Mouse (Mus musculus) embryonic stem cell, embryonic (primary cell): ENCODE data around the gene Gm48551.

Experiments used
- CTCF ChIA-PET, 4 experiments: fragments of 300-600 bp in 2 of 4; fragments of 350-600 bp in 2 of 4; sonication (Branson Sonifier 250); formaldehyde crosslinking; loops; one replicate each; lab custom pipeline; 2022; ENCODE audit warnings: inconsistent platforms in 2 of 4; lab: Charles Lee
- POLR2A ChIA-PET, 4 experiments: fragments of 300-600 bp in 2 of 4; fragments of 350-600 bp in 2 of 4; sonication (Branson Sonifier 250); formaldehyde crosslinking; loops; one replicate each; lab custom pipeline; 2022; ENCODE audit warnings: antibody characterized with exemption in 4 of 4, inconsistent platforms in 1 of 4; lab: Charles Lee

Gene Gm48551

GRCm38 (mm10) chr10:81428507-81428870, 44.2 kb downstream of the Gm48551 start:
- POLR2A ChIA-PET = interaction anchor here in 3 of 4 experiments (1.0 to 6.8 kb wide), 5 partner anchors 10 to 108 kb away, joined by 3 to 75 read pairs (median 18); partner anchors contain the start of genes Cactin (in 1 of the 3) and Fzr1 (in 1 of the 3)
- CTCF ChIA-PET = interaction anchor here in 1 of 4 experiments (0.9 kb wide), 1 partner anchor 10 kb away, joined by 3 read pairs; no protein-coding TSS in a partner anchor

GRCm38 (mm10) chr10:81429092-81429491, 44.8 kb downstream of the Gm48551 start:
- ChIA-PET POLR2A (interaction anchor here in 3 of 4 experiments (0.6 to 6.8 kb wide), 56 partner anchors 10 to 589 kb away, joined by 3 to 75 read pairs (median 4); partner anchors contain the start of genes Cactin (in 3 of the 3), Fzr1 (in 3 of the 3), Dohh (in 2 of the 3) and Gadd45b (in 2 of the 3)), CTCF (interaction anchor here (0.6 to 2.1 kb wide), 28 partner anchors 10 to 198 kb away, joined by 3 to 19 read pairs (median 4); partner anchors contain the start of genes Pip5k1c (in 2 of the 4), Atcay (in 1 of the 4), Celf5 (in 1 of the 4) and Dohh (in 1 of the 4))

GRCm38 (mm10) chr10:81429605-81430061, 45.4 kb downstream of the Gm48551 start:
- CTCF ChIA-PET = interaction anchor here (0.5 to 2.1 kb wide), 31 partner anchors 11 to 199 kb away, joined by 3 to 19 read pairs (median 4); partner anchors contain the start of genes Pip5k1c (in 2 of the 4), Atcay (in 1 of the 4), Celf5 (in 1 of the 4) and Dohh (in 1 of the 4)
- POLR2A ChIA-PET = interaction anchor here in 3 of 4 experiments (0.6 to 6.8 kb wide), 59 partner anchors 10 to 588 kb away, joined by 3 to 75 read pairs (median 4); partner anchors contain the start of genes Cactin (in 3 of the 3), Fzr1 (in 3 of the 3), Dohh (in 2 of the 3) and Gadd45b (in 2 of the 3)

GRCm38 (mm10) chr10:81430141-81430830, 46.0 kb downstream of the Gm48551 start:
- ChIA-PET CTCF (interaction anchor here in 2 of 4 experiments (0.5 to 3.4 kb wide), 18 partner anchors 11 to 189 kb away, joined by 3 to 19 read pairs (median 6); partner anchors contain the start of genes Pip5k1c (in 2 of the 2), Celf5 (in 1 of the 2) and Fzr1 (in 1 of the 2)), POLR2A (interaction anchor here in 3 of 4 experiments (0.6 to 6.8 kb wide), 38 partner anchors 9 to 501 kb away, joined by 3 to 75 read pairs (median 5); partner anchors contain the start of genes Fzr1 (in 3 of the 3), Cactin (in 2 of the 3), Dohh (in 2 of the 3) and Gadd45b (in 2 of the 3))

DNA sequence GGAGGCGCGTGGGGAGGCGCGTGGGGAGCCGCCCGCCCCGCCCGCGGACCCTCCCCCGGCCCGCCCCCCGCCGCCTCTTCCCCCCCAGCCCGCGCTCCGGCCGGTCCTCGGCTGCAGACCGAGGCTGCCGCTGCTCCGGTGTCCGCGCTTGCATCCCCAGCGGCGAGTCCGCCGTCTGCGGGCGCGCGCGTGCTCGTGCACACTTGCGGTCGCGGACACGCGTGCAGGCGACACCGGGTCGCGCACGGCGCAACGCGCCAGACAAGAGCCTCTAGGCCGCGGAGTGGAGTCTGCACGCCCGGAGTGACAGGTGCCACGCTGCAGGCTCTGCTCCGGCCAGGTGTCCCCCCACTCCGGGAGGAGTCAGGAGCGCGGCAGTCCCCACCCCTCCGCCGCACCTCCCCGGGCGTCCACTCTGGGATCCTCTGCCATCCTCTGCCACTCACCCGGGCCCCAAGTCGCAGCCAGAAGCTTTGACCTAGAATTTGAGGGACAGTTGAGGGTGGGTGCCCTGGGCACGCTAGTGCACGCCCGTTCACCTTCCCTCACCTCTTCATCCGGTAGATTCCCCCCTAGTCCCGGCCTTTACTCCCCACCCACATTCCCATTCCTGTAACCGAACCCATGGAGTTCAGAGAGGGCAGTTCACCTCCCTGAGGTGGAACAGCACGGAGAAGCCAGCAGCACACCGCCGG, 46.7 kb downstream of the Gm48551 start:
- ChIA-PET POLR2A (interaction anchor here in 3 of 4 experiments (0.8 to 6.8 kb wide), 21 partner anchors 13 to 195 kb away, joined by 3 to 75 read pairs (median 6); partner anchors contain the start of genes Fzr1 (in 2 of the 3), Cactin (in 1 of the 3), Dohh (in 1 of the 3) and Gm48551 (in 1 of the 3)), CTCF (interaction anchor here in 2 of 4 experiments (0.9 to 3.5 kb wide), 8 partner anchors 9 to 190 kb away, joined by 3 to 19 read pairs (median 6); partner anchors contain the start of gene Pip5k1c (in 1 of the 2))

GRCm38 (mm10) chr10:81431526-81432168, 47.4 kb downstream of the Gm48551 start:
- ChIA-PET POLR2A (interaction anchor here in 3 of 4 experiments (0.7 to 6.8 kb wide), 20 partner anchors 9 to 1254 kb away, joined by 3 to 75 read pairs (median 4); partner anchors contain the start of genes Dohh (in 1 of the 3), Gm48551 (in 1 of the 3), Ncln (in 1 of the 3) and Pip5k1c (in 1 of the 3)), CTCF (interaction anchor here in 3 of 4 experiments (0.6 to 3.5 kb wide), 9 partner anchors 9 to 1613 kb away, joined by 3 to 19 read pairs (median 4); partner anchors contain the start of genes Celf5 (in 1 of the 3), Pip5k1c (in 1 of the 3) and Smim24 (in 1 of the 3))

DNA sequence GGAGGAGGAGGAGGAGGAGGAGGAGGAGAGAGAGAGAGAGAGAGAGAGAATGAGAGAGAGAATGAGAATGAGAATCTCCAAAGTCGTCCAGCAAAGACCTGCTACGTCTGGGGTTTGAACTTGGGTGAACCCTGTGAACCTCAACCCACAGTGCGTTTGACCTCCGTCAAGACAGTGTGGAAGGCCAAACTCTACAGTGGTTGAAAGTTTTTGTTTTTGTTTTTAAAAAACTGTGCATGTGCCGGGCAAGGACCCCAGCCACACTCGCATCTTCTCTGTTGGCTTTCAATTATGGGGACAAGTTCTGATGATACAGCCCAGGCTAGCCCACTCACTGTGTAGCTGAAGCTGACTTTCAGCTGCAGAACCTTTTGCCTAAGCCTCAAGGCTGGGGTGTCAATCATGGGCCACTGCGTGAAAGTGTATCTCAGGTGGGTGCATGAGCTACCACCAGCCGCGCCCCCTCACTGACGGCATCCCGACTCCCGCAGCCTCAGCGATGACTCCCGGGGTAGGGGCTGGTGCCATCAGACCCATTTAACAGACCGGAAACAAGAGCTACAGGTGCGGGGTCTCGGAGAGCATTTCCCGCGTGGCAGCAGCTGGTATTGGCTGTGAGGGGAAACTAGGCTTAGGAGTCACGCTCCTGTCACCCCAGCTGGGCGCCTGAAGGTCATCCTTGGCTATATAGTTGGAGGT, 48.1 kb downstream of the Gm48551 start:
- ChIA-PET POLR2A (interaction anchor here in 3 of 4 experiments (0.7 to 6.8 kb wide), 26 partner anchors 9 to 1255 kb away, joined by 3 to 75 read pairs (median 5); partner anchors contain the start of genes Fzr1 (in 2 of the 3), Dohh (in 1 of the 3), Eef2 (in 1 of the 3) and Gm48551 (in 1 of the 3)), CTCF (interaction anchor here in 3 of 4 experiments (0.7 to 3.5 kb wide), 19 partner anchors 9 to 1613 kb away, joined by 3 to 19 read pairs (median 4); partner anchors contain the start of genes Celf5 (in 1 of the 3), Hmg20b (in 1 of the 3) and Pip5k1c (in 1 of the 3))

DNA sequence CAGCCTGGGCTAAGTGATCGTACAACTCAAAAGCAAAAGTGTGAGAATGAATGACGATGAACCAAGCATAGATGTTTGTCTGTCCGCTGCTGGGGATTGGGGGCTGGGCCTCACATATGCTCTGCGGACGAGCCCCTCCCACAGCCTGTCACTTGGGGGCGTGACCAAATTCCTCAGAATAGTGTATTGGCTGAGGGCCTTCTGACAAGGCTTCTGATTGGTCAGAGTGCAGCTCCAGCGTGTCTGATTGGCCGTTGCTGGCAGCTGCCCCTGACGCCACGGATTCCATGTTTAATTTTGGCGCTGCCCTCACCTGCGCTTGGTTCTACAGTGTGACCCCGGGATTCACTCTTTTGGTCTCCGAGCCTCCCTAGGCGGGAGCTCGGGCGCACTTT, 48.6 kb downstream of the Gm48551 start:
- CTCF ChIA-PET = interaction anchor here in 3 of 4 experiments (0.6 to 3.5 kb wide), 21 partner anchors 9 to 588 kb away, joined by 3 to 19 read pairs (median 4); partner anchors contain the start of genes Celf5 (in 1 of the 3), Hmg20b (in 1 of the 3) and Pip5k1c (in 1 of the 3)
- POLR2A ChIA-PET = interaction anchor here (0.9 to 6.8 kb wide), 31 partner anchors 10 to 257 kb away, joined by 3 to 75 read pairs (median 5); partner anchors contain the start of genes Fzr1 (in 2 of the 4), Dohh (in 1 of the 4), Eef2 (in 1 of the 4) and Gm48551 (in 1 of the 4)

DNA sequence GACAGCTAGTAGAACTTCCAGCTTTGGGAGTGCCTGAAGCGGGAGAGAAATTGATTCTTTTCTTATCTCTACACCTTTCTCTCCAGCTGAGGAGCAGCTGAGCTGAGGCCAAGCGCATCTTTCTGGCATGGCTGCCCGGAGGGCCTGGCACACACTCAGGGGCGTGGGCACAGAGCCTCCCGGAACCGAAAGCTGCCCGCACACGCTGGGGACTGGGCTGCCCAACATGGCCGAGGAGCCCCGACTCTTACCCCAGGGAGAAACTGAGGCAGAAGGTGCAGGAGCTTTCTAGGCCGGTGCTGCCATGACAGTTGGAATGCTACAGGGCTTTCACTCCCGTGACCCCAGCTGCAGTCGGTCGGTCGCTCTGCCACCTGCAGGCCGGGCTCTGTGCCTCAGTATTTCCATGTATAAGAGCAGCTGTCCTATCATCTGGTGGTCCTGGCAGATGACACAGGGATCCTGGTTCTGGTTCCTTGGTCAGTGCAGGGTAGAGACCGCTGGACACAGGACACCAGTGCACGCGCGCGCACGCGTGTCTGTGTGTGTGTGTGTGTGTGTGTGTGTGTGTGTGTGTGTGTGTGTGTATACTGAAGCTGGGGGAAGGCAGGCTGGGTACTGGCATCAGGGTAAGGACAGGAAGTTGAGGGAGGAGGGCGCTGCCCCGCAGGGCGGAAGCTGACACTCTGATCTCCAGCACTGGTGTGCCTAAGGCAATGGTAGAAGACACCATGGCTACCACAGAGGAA, 49.4 kb downstream of the Gm48551 start:
- POLR2A ChIA-PET = interaction anchor here (0.7 to 6.8 kb wide), 34 partner anchors 11 to 396 kb away, joined by 3 to 75 read pairs (median 4); partner anchors contain the start of genes Fzr1 (in 2 of the 4), Celf5 (in 1 of the 4), Dohh (in 1 of the 4) and Eef2 (in 1 of the 4)
- CTCF ChIA-PET = interaction anchor here in 3 of 4 experiments (0.6 to 3.5 kb wide), 24 partner anchors 10 to 589 kb away, joined by 3 to 19 read pairs (median 4); partner anchors contain the start of genes Celf5 (in 1 of the 3), Pip5k1c (in 1 of the 3) and Smim24 (in 1 of the 3)

- POLR2A ChIA-PET = interaction anchor here in 3 of 4 experiments (0.6 to 6.8 kb wide), 20 partner anchors 17 to 397 kb away, joined by 3 to 75 read pairs (median 4); partner anchors contain the start of genes Celf5 (in 1 of the 3), Fzr1 (in 1 of the 3), Ncln (in 1 of the 3) and Pip5k1c (in 1 of the 3)
Observed at GRCm38 (mm10) chr10:81434361-81435263, 50.3 kb downstream of the Gm48551 start.

DNA sequence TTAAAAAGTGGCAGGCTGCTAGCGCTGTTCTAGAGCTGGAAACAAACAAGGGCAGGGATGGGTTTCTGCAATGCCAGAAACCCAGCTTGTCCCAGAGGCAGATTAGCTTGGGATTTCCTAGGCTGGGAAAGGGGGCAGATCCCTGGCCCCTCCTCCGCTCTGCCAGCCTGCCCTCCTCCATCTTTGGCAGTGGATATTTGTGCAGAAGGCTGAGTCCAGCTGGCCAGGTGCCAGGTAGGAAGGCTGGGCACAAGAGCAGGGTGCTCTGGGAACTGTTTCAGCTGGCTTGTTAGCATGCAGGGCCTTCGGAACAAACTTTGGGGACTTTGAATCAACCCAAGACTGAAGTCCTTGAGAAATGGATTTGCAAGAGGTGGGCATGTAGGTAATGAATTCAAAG, 51.2 kb downstream of the Gm48551 start:
- ChIA-PET CTCF (interaction anchor here in 1 of 4 experiments (1.2 to 3.3 kb wide), 3 partner anchors 12 to 29 kb away, joined by 3 to 17 read pairs (median 4); no protein-coding TSS in a partner anchor), POLR2A (interaction anchor here in 2 of 4 experiments (0.7 to 3.8 kb wide), 6 partner anchors 16 to 65 kb away, joined by 3 to 20 read pairs (median 6); partner anchors contain the start of gene Fzr1 (in 1 of the 2))

More at GRCm38 (mm10) chr10:81434361-81435263, 50.3 kb downstream of the Gm48551 start:
- CTCF ChIA-PET = interaction anchor here in 3 of 4 experiments (0.7 to 3.5 kb wide), 14 partner anchors 11 to 117 kb away, joined by 3 to 19 read pairs (median 6); partner anchors contain the start of gene Smim24 (in 1 of the 3)

GRCm38 (mm10) chr10:81441019-81441418, 56.8 kb downstream of the Gm48551 start:
- ChIA-PET CTCF (interaction anchor here (0.5 to 1.5 kb wide), 18 partner anchors 9 to 150 kb away, joined by 3 to 18 read pairs (median 4); partner anchors contain the start of genes Pip5k1c (in 1 of the 4), Smim24 (in 1 of the 4) and Tjp3 (in 1 of the 4)), POLR2A (interaction anchor here in 2 of 4 experiments (1.0 to 1.3 kb wide), 3 partner anchors 22 to 265 kb away, joined by 3 to 4 read pairs (median 3); partner anchors contain the start of gene Eef2 (in 1 of the 2))
